Mouse (Mus musculus): ENCODE data around the gene Fdxacb1. TPM values are rescaled to one million over a fixed set of nuclear protein-coding genes. Genes with fewer than 3 reads are reported as not detected.

The Fdxacb1 gene
- polyA plus RNA-seq, 1 experiment from 2014 or later = 10.7 TPM

DNA sequence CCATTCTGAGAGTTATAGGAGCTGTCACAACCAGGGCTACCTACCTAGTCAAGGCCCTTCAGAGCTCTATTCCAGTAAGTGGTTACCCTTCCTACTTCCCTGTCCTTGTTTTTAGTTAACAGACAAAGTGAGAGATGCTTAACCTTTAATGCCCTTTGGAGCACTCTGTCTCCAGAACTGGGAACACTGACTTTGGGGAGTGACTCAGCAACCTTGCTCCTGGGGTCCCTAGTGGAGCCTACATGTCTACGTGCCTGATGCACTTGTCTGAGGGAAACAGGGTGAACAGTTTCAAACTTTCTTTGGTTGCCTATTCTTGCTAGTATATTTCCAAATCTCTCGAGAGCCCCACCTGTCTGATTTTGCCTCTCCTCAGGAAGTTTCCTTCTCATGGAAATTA, 25.3 kb upstream of the Fdxacb1 start:
- DNase-seq (ENCODE audit: low spot score) (no peak), ATAC-seq (ENCODE audit: low FRiP score) (no peak)
- H3K4me3 ChIP-seq (replicated peaks; ENCODE audit: low read length) = no peak overlapping the region
- 0 out of 2 replicates have a peak, but pooled peaks cover 5% of the 10 kb centered on the region for H3K27me3 ChIP-seq (ENCODE audit: control insufficient read depth, insufficient read depth, low read length)
- H3K9ac ChIP-seq = no peak overlapping the region
- H3K4me2 ChIP-seq (replicated peaks) = no peak overlapping the region
- no peak overlapping the region for H3K27ac ChIP-seq
- no peaks in the 10 kb centered on the region for H3K9me3 ChIP-seq (ENCODE audit: control insufficient read depth, low read length)
- WGBS = 72% methylated on average over 2 of the region's 2 CpGs
- no peaks in the 10 kb centered on the region for H3K36me3 ChIP-seq (replicated peaks; ENCODE audit: control insufficient read depth, insufficient read depth)
- H3K4me1 ChIP-seq (replicated peaks; ENCODE audit: control insufficient read depth, insufficient read depth, low read length) = peaks cover 15% of the 10 kb centered on the region

DNA sequence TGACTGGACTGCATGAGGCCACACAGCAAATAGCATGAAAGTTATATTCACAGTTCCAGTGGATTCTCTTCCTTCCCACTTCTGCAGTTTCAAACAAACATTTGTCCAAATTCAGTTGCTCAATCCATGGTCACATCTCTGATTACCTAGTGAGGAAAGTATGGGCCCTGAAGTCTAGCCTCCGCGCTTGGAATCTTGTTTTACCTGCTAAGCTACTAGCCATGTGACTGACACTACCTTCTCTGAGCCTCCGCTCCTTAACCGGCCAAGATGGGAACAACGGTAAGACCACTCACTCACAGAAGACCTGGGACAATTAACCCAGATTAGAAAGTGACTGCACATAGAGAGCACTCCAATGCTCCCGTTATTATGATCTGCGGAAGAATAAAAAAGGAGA, 22.2 kb upstream of the Fdxacb1 start:
- 18% methylated on average over 7 of the region's 7 CpGs for WGBS
- Histone ChIP-seq H3K4me1 (replicated peaks; ENCODE audit: control insufficient read depth, insufficient read depth, low read length) (0 out of 2 replicates have a peak, but pooled peaks cover 6% of the 10 kb centered on the region), H3K4me2 (replicated peaks) (peak overlapping the region; percentile 51), H3K9me3 (ENCODE audit: control insufficient read depth, low read length) (no peaks in the 10 kb centered on the region), H3K27ac (no peak overlapping the region), H3K36me3 (replicated peaks; ENCODE audit: control insufficient read depth, insufficient read depth) (no peaks in the 10 kb centered on the region), H3K27me3 (ENCODE audit: control insufficient read depth, insufficient read depth, low read length) (0 out of 2 replicates have a peak, but pooled peaks cover 5% of the 10 kb centered on the region), H3K9ac (peak overlapping the region; percentile 45), H3K4me3 (replicated peaks; ENCODE audit: low read length) (peak overlapping the region; percentile 24)
- DNase-seq (ENCODE audit: low spot score) = no peak
- no peak for ATAC-seq (ENCODE audit: low FRiP score)

DNA sequence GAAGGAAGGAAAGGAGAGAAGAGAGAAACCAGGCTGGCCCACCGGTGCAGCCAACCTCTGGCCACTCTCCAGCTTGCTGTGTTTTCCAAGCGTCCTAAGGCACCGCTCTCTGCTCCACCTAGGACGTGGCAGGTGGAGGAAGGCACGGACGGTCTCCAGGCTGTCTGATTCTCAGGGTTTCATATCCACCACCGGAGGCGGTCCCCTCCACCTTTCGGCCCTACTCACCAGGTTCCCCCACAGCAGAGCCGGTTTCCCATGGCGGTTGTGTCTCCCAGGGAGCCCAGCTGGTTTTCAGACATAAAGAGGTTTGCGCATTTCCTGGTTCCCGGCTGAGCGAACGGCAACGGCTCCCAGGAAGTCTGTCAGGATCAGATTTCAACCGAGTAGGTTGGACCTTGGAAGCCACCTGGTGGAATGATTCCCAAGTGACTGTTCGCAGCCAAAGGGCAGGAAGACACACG, 21.8 kb upstream of the Fdxacb1 start, which contains the start of gene 2310030G06Rik:
2310030G06Rik (minus strand) TSS at position 323 of the 464 bp plus-strand sequence.
- DNase-seq (ENCODE audit: low spot score) (no peak), ATAC-seq (ENCODE audit: low FRiP score) (no peak)
- Histone ChIP-seq H3K4me1 (replicated peaks; ENCODE audit: control insufficient read depth, insufficient read depth, low read length) (0 out of 2 replicates have a peak, but pooled peaks cover 6% of the 10 kb centered on the region), H3K27me3 (ENCODE audit: control insufficient read depth, insufficient read depth, low read length) (0 out of 2 replicates have a peak, but pooled peaks cover 5% of the 10 kb centered on the region), H3K27ac (no peak within 1 kb of the TSS), H3K4me2 (replicated peaks) (peak within 1 kb of the TSS; percentile 51), H3K36me3 (replicated peaks; ENCODE audit: control insufficient read depth, insufficient read depth) (no peaks in the 10 kb centered on the region), H3K4me3 (replicated peaks; ENCODE audit: low read length) (peak within 1 kb of the TSS; percentile 24), H3K9ac (peak within 1 kb of the TSS; percentile 45), H3K9me3 (ENCODE audit: control insufficient read depth, low read length) (no peaks in the 10 kb centered on the region)
- 1% methylated on average over 19 of the region's 19 CpGs for WGBS

DNA sequence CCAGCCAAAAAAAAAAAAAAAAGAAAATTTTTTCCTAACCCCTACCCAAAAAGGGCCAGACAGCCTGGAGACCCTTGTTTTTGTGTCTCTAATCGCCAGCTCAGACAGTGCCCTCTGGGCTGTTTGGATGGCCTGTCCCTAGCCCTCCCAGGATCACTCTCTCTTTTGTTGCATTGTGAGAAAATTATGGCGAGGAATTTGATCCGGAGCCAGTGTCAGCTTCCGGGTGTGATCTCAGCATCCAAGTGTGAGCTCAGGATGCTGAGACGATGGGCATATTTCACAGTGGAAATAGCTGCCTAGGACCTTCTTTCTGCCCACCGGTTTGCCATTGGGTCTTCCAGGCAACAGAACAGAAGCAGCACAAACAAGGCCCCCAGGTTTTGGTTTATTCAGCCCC, 17.3 kb upstream of the Fdxacb1 start:
- no peak overlapping the region for H3K4me2 ChIP-seq (replicated peaks)
- no peak overlapping the region for H3K9ac ChIP-seq
- no peak for ATAC-seq (ENCODE audit: low FRiP score)
- no peaks in the 10 kb centered on the region for H3K27me3 ChIP-seq (ENCODE audit: control insufficient read depth, insufficient read depth, low read length)
- WGBS = 74% methylated on average over 6 of the region's 6 CpGs
- peaks cover 6% of the 10 kb centered on the region; the same call in 1 of the 2 replicates for H3K4me1 ChIP-seq (replicated peaks; ENCODE audit: control insufficient read depth, insufficient read depth, low read length)
- no peak for DNase-seq (ENCODE audit: low spot score)
- H3K36me3 ChIP-seq (replicated peaks; ENCODE audit: control insufficient read depth, insufficient read depth) = no peaks in the 10 kb centered on the region
- H3K9me3 ChIP-seq (ENCODE audit: control insufficient read depth, low read length) = no peaks in the 10 kb centered on the region
- H3K27ac ChIP-seq = no peak overlapping the region
- H3K4me3 ChIP-seq (replicated peaks; ENCODE audit: low read length) = no peak overlapping the region

DNA sequence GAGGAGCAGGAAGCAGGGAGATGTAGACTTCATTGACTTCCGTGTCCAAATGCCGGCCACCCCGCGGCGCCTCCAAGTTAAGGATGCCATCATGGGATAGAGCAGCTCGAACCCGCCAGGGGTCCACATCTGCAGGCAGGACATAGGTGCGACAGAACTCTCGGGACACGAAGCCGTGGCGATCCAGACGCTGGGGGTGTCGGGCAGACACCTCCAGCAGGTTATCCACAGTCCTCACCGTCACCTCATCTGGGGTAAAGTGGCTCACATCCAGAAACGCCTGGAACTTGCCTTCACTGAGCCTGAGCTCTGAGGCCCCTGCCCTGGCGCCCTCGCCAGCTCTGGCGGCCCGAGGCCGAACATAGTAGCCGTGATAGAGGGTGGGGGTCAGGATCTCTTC, 16.7 kb upstream of the Fdxacb1 start, which contains the start of gene Cryab:
Cryab (plus strand) TSS at position 3 of the 400 bp plus-strand sequence.
- Histone ChIP-seq H3K4me3 (replicated peaks; ENCODE audit: low read length) (no peak within 1 kb of the TSS), H3K4me1 (replicated peaks; ENCODE audit: control insufficient read depth, insufficient read depth, low read length) (peaks cover 2% of the 10 kb centered on the region; the same call in 1 of the 2 replicates), H3K36me3 (replicated peaks; ENCODE audit: control insufficient read depth, insufficient read depth) (no peaks in the 10 kb centered on the region), H3K9me3 (ENCODE audit: control insufficient read depth, low read length) (no peaks in the 10 kb centered on the region), H3K27ac (no peak within 1 kb of the TSS), H3K4me2 (replicated peaks) (no peak within 1 kb of the TSS), H3K27me3 (ENCODE audit: control insufficient read depth, insufficient read depth, low read length) (no peaks in the 10 kb centered on the region), H3K9ac (no peak within 1 kb of the TSS)
- ATAC-seq (ENCODE audit: low FRiP score) (no peak), DNase-seq (ENCODE audit: low spot score) (no peak)
- WGBS = 76% methylated on average over 22 of the region's 22 CpGs

DNA sequence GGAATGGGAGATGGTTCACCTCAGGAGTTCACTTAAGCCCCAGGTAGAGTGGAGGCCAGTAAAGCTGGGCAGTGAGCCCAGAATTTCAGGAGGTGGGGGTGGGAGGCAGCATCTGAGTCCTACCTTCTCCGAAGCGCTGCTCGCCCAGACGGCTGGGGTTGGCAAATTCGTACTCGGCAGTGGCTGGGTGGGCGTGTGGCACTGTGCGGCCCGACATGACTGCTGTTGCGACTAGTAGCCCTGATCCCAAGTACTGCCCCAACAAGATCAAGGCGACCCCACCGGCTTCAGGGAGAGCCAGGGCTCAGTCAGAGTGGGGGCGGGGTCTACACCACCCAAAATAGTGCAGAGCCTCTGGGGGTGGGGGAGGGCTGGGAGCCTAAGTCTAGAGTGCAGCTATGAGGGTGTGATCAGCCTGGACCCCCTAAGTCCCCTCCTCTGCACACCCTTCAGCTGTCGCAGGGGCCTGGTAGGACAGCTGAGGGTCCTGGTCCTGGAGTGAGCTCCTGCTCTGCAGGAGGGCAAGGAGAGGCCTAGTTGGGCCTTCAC, 15.9 kb upstream of the Fdxacb1 start, which contains the start of gene Hspb2:
Hspb2 (minus strand) TSS at position 301 of the 549 bp plus-strand sequence.
- H3K9me3 ChIP-seq (ENCODE audit: control insufficient read depth, low read length) = no peaks in the 10 kb centered on the region
- ATAC-seq (ENCODE audit: low FRiP score) (no peak), DNase-seq (ENCODE audit: low spot score) (no peak)
- H3K36me3 ChIP-seq (replicated peaks; ENCODE audit: control insufficient read depth, insufficient read depth) = no peaks in the 10 kb centered on the region
- no peak within 1 kb of the TSS for H3K27ac ChIP-seq
- H3K4me1 ChIP-seq (replicated peaks; ENCODE audit: control insufficient read depth, insufficient read depth, low read length) = no peaks in the 10 kb centered on the region; the same call in 1 of the 2 replicates
- no peak within 1 kb of the TSS for H3K9ac ChIP-seq
- 62% methylated on average over 14 of the region's 14 CpGs for WGBS
- H3K4me2 ChIP-seq (replicated peaks) = no peak within 1 kb of the TSS
- H3K27me3 ChIP-seq (ENCODE audit: control insufficient read depth, insufficient read depth, low read length) = no peaks in the 10 kb centered on the region
- no peak within 1 kb of the TSS for H3K4me3 ChIP-seq (replicated peaks; ENCODE audit: low read length)

DNA sequence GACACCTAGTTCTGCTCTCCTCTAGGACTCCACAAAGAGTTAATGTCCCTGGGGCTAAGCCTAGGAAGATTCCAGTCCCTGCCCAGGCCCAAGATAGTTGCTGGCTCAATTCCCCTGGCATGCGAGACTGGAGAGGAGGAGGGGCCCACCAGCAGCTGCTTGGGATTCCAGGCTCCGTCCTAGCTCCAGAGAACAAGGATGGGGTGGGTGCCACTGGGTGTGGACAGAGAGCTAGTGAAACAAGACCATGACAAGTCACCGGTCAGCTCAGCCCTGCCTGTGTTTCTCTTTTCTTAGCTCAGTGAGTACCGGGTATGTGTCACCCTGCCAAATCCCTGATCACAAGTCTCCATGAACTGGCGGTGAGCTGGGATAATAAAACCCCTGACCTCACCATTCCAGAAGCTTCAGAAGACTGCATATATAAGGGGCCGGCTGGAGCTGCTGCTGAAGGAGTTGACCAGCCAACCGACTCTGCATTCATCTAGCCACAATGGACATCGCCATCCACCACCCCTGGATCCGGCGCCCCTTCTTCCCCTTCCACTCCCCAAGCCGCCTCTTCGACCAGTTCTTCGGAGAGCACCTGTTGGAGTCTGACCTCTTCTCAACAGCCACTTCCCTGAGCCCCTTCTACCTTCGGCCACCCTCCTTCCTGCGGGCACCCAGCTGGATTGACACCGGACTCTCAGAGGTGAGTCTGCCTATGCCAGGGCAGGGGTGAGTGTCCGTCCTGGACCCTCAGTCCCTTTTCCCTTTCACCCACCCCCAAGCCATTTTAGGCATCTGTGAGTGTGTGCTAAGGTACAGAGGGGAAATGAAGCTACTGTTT, 15.0 kb upstream of the Fdxacb1 start:
- Histone ChIP-seq H3K36me3 (replicated peaks; ENCODE audit: control insufficient read depth, insufficient read depth) (no peaks in the 10 kb centered on the region), H3K9me3 (ENCODE audit: control insufficient read depth, low read length) (no peaks in the 10 kb centered on the region), H3K9ac (no peak overlapping the region), H3K4me2 (replicated peaks) (no peak overlapping the region), H3K27ac (no peak overlapping the region), H3K27me3 (ENCODE audit: control insufficient read depth, insufficient read depth, low read length) (no peaks in the 10 kb centered on the region), H3K4me3 (replicated peaks; ENCODE audit: low read length) (no peak overlapping the region), H3K4me1 (replicated peaks; ENCODE audit: control insufficient read depth, insufficient read depth, low read length) (no peaks in the 10 kb centered on the region; the same call in 1 of the 2 replicates)
- no peak for DNase-seq (ENCODE audit: low spot score)
- 70% methylated on average over 17 of the region's 17 CpGs for WGBS
- ATAC-seq (ENCODE audit: low FRiP score) = no peak

DNA sequence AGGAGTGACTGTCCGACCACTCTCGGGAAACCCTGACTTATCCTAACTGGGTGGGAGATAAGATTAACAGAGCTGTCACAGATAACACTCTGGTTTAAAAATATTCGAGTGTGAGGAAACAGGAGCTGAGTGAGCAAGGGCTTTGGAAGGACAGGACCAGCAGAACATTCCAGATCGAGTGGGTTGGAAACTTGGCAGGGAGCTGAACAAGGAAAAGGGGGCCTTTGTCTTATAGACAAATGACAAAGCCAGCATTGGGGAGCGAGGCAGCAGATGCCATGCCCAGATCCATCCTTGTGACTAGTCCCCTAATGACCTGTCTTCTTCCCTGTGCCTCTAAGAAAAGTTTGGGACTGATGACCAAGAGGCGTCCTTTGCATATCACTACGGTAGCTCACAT, 14.1 kb upstream of the Fdxacb1 start:
- no peaks in the 10 kb centered on the region; the same call in 1 of the 2 replicates for H3K4me1 ChIP-seq (replicated peaks; ENCODE audit: control insufficient read depth, insufficient read depth, low read length)
- H3K4me3 ChIP-seq (replicated peaks; ENCODE audit: low read length) = no peak overlapping the region
- 72% methylated on average over 7 of the region's 7 CpGs for WGBS
- DNase-seq (ENCODE audit: low spot score) (no peak), ATAC-seq (ENCODE audit: low FRiP score) (no peak)
- no peak overlapping the region for H3K27ac ChIP-seq
- H3K4me2 ChIP-seq (replicated peaks) = no peak overlapping the region
- H3K9ac ChIP-seq = no peak overlapping the region
- no peaks in the 10 kb centered on the region for H3K36me3 ChIP-seq (replicated peaks; ENCODE audit: control insufficient read depth, insufficient read depth)
- H3K9me3 ChIP-seq (ENCODE audit: control insufficient read depth, low read length) = no peaks in the 10 kb centered on the region
- H3K27me3 ChIP-seq (ENCODE audit: control insufficient read depth, insufficient read depth, low read length) = no peaks in the 10 kb centered on the region

DNA sequence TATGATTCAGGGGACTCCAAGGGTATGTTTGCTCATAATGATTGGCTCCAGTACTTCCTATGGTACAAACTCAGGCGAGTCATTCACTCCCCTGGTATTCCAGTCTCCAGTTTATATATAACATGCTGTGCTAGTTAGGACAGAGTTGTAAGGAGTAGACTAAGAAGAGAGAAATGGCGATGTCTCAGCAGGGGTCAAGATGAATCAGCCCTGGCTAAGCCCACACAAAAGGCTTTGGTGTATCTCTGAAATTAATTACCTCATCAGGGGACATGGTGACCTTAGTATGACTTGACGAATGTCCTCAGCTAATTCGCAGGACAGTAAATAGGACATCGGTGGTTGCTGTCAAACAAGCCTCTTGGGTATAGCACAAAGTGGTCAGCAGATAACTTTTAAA, 11.3 kb upstream of the Fdxacb1 start:
- no peaks in the 10 kb centered on the region; the same call in 1 of the 2 replicates for H3K27me3 ChIP-seq (ENCODE audit: control insufficient read depth, insufficient read depth, low read length)
- H3K4me1 ChIP-seq (replicated peaks; ENCODE audit: control insufficient read depth, insufficient read depth, low read length) = no peaks in the 10 kb centered on the region; the same call in 1 of the 2 replicates
- H3K4me2 ChIP-seq (replicated peaks) = no peak overlapping the region
- no peaks in the 10 kb centered on the region for H3K9me3 ChIP-seq (ENCODE audit: control insufficient read depth, low read length)
- no peaks in the 10 kb centered on the region for H3K36me3 ChIP-seq (replicated peaks; ENCODE audit: control insufficient read depth, insufficient read depth)
- WGBS = 43% methylated on average over 5 of the region's 5 CpGs
- H3K4me3 ChIP-seq (replicated peaks; ENCODE audit: low read length) = no peak overlapping the region
- H3K27ac ChIP-seq = no peak overlapping the region
- no peak overlapping the region for H3K9ac ChIP-seq
- DNase-seq (ENCODE audit: low spot score) (no peak), ATAC-seq (ENCODE audit: low FRiP score) (no peak)

Data from hindbrain, embryonic 14.5 days (tissue).